Mouse (Mus musculus): Measurements from ENCODE around the gene Zfp365.
A peak's percentile ranks its signal among the peaks of the same experiment; 100 is the strongest.

Zfp365 gene

GRCm38 (mm10) chr10:67903387-67903786 is 9.1 kb downstream of the Zfp365 start:
- peak; percentile 72 for ATAC-seq (ENCODE audit: low TSS enrichment)

- ATAC-seq (ENCODE audit: low TSS enrichment) = no peak
Observed at GRCm38 (mm10) chr10:67901179-67901578, 11.3 kb downstream of the Zfp365 start.

- ATAC-seq (ENCODE audit: low TSS enrichment) = no peak
Observed at GRCm38 (mm10) chr10:67898949-67899675, 13.3 kb downstream of the Zfp365 start.

DNA sequence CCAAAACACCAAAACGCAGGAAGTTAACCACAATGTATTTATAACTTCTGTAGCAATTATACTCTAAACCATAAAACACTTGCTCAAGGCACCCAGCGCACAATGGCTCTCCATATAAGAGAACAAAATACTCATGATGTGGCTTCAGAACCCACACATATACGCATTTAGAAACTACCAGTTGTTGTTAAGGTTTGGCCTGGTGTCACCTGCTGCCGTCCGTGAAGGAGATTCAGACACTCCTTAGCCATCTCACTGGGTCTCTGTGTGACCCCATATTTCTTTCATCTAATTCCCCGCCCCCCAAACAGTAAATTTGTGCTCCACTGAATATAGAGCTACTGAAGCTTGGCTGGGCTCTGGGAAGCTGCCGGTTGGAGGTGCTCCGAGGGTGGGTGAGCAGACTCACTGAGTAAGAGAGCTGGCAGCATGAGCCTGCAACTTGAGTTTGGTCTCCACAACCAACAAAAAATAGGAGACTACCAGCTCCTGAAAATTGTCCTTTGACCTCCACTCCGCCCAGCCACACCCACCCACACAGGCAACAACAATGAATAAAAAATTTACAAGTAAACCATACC is 14.0 kb downstream of the Zfp365 start:
- ATAC-seq (ENCODE audit: low TSS enrichment) = peak; percentile 38; the same call in 1 of the 2 replicates

- peak; percentile 25 for ATAC-seq (ENCODE audit: low TSS enrichment)
Observed at GRCm38 (mm10) chr10:67897281-67897680, 15.2 kb downstream of the Zfp365 start.

GRCm38 (mm10) chr10:67894683-67895082 is 17.8 kb downstream of the Zfp365 start:
- no peak for ATAC-seq (ENCODE audit: low TSS enrichment)

- peak; percentile 32 for ATAC-seq (ENCODE audit: low TSS enrichment)
Observed at GRCm38 (mm10) chr10:67894059-67894458, 18.4 kb downstream of the Zfp365 start.

GRCm38 (mm10) chr10:67893226-67893625 is 19.2 kb downstream of the Zfp365 start:
- peak; percentile 36; the same call in 1 of the 2 replicates for ATAC-seq (ENCODE audit: low TSS enrichment)

GRCm38 (mm10) chr10:67891126-67891525 is 21.3 kb downstream of the Zfp365 start:
- ATAC-seq (ENCODE audit: low TSS enrichment) = no peak

DNA sequence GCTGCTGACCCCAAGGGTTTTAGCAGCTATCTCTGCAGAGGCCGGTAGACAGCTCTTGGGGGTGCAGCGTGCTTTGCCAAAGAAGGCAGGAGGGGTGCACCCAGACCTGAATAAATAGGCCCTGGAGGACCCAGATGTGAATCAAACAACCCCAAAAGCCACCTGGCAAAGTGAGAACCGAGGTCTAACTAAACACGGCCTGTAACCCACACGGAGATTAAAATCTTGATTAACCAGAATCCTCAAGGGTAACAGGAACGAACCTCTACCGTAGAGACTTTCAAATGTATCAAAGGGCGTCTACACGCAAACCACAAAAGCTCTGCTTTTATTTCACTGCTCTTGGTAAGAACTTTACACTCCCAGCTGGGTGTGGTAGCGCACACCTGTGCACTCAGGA is 24.5 kb downstream of the Zfp365 start:
- no peak for ATAC-seq (ENCODE audit: low TSS enrichment)

- peak; percentile 58 for ATAC-seq (ENCODE audit: low TSS enrichment)
Observed at GRCm38 (mm10) chr10:67880692-67881091, 31.8 kb downstream of the Zfp365 start.

- peak; percentile 99 for ATAC-seq (ENCODE audit: low TSS enrichment)
Observed at GRCm38 (mm10) chr10:67871811-67872210, 40.7 kb downstream of the Zfp365 start.

GRCm38 (mm10) chr10:67868234-67868633 is 44.2 kb downstream of the Zfp365 start:
- no peak for ATAC-seq (ENCODE audit: low TSS enrichment)

- no peak for ATAC-seq (ENCODE audit: low TSS enrichment)
Observed at GRCm38 (mm10) chr10:67865841-67866240, 46.6 kb downstream of the Zfp365 start.

DNA sequence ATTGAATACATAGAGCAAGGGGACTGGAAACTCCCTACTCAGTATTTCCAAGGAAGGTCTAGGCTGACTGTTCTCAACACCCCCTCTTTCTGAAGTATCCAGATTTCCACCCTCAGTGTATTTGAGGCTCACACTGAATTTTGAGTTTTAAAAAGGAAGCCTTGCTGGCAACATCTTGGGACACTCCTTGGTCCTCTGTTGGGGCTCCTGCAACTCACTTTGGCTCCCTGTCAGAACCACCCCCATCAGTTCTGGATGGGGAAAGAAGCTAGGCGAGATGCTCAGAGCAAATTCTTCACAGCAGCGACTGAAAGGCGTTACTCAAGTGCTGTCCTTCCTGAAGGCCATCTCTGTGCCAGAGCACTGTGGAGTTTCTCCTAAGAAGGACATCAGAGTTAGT is 47.4 kb downstream of the Zfp365 start:
- ATAC-seq (ENCODE audit: low TSS enrichment) = peak; percentile 98

DNA sequence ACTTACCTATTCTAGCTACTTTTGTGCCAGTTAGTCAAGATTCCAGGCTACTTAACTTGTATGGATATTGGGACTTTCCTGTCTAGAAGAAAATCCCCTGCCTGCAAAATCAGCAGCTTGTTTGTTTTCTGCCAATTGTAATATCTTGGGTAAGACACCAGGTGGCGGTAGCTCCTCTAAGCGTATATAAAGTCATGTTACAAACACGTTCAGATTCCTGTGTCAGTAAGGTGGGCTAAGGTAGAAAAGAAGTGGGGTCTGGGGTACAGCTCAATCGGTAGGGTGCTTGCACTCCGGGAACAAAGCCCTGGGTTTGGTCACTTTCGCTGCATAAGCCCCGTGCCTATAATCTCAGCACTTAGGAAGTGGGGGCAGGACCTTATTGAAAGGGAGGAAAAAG is 50.1 kb downstream of the Zfp365 start:
- ATAC-seq (ENCODE audit: low TSS enrichment) = no peak

- peak; percentile 86 for ATAC-seq (ENCODE audit: low TSS enrichment)
Observed at GRCm38 (mm10) chr10:67858878-67859277, 53.6 kb downstream of the Zfp365 start.

DNA sequence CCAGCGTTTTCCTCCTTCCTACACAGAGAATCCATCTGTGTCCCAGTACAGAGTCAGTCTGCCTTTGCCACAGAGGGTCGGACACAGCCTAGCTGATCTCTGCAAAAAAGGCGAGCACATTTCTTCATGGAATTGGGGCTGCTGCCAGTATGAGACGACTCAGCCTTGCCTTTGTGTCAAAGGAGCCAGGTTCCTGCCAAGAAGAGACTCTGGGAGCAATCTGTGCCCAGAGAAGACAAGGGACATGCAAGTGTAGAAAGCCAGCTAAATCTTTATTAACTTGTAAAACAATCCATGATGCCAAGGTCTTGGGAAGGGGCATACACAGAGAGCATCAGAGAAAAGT is 54.9 kb downstream of the Zfp365 start:
- no peak for ATAC-seq (ENCODE audit: low TSS enrichment)

GRCm38 (mm10) chr10:67856791-67857560 is 55.5 kb downstream of the Zfp365 start:
- ATAC-seq (ENCODE audit: low TSS enrichment) = no peak

GRCm38 (mm10) chr10:67855760-67856159 is 56.7 kb downstream of the Zfp365 start:
- ATAC-seq (ENCODE audit: low TSS enrichment) = peak; percentile 84

GRCm38 (mm10) chr10:67852411-67852810 is 60.1 kb downstream of the Zfp365 start:
- ATAC-seq (ENCODE audit: low TSS enrichment) = no peak

GRCm38 (mm10) chr10:67851079-67851478 is 61.4 kb downstream of the Zfp365 start:
- no peak for ATAC-seq (ENCODE audit: low TSS enrichment)

Measured in frontal cortex, adult (tissue).